Comparison of ENCODE assay signal across 14 mouse cellular contexts in genomic region chrX:98452026-98452425, GRCm38 (mm10).
DNase-seq lines count a peak whose midpoint lies in the region; ATAC-seq lines count a peak whose summit lies in the region.
"Had no signal": no experiment of that assay in that cellular context is flagged by ENCODE, and none has a peak within 500 bp of the region (broad histone marks: within the 10 kb centered on the region; RNA-seq: fewer than 3 reads in every experiment).

No protein-coding gene starts in this region.

- DNase-seq in layer of hippocampus, postnatal 10 days (ENCODE audit: low spot score in 2 of 2): peak; percentile 3 to 10
- no peak for DNase-seq in layer of hippocampus, adult 8-10 months (ENCODE audit: low spot score in 2 of 2)
- peak; percentile 1 for DNase-seq in adrenal gland, postnatal 25 days
- no peak for DNase-seq in frontal cortex, postnatal 36 days (ENCODE audit: low spot score in 2 of 2)
- DNase-seq: kidney, adult 9 months; right cerebral cortex, postnatal 14 days had no signal

- 72% methylated on average over 2 of the region's 2 CpGs for WGBS in forebrain, embryonic 16.5 days
- WGBS in forebrain, embryonic 12.5 days: 76% methylated on average over 2 of the region's 2 CpGs
- 44% methylated on average over 2 of the region's 2 CpGs for WGBS in embryonic facial prominence, embryonic 15.5 days

- H3K4me1 ChIP-seq in forebrain, embryonic 16.5 days (replicated peaks; ENCODE audit: control insufficient read depth, insufficient read depth, low read length): no peaks in the 10 kb centered on the region
- H3K4me1 ChIP-seq in forebrain, embryonic 12.5 days: no peaks in the 10 kb centered on the region
- no peaks in the 10 kb centered on the region for H3K4me1 ChIP-seq in embryonic facial prominence, embryonic 15.5 days
- H3K4me1 ChIP-seq: heart, embryonic 13.5 days; hindbrain, embryonic 10.5 days; midbrain, embryonic 10.5 days had no signal

- no peaks in the 10 kb centered on the region for H3K9me3 ChIP-seq in forebrain, embryonic 16.5 days (ENCODE audit: control insufficient read depth, low read length)
- no peaks in the 10 kb centered on the region for H3K9me3 ChIP-seq in forebrain, embryonic 12.5 days
- H3K9me3 ChIP-seq in embryonic facial prominence, embryonic 15.5 days (replicated peaks): no peaks in the 10 kb centered on the region
- H3K9me3 ChIP-seq: heart, embryonic 13.5 days; hindbrain, embryonic 10.5 days; midbrain, embryonic 10.5 days had no signal

- no peaks in the 10 kb centered on the region for H3K27me3 ChIP-seq in forebrain, embryonic 16.5 days (replicated peaks; ENCODE audit: control insufficient read depth, insufficient read depth, low read length)
- H3K27me3 ChIP-seq in forebrain, embryonic 12.5 days: no peaks in the 10 kb centered on the region
- H3K27me3 ChIP-seq in embryonic facial prominence, embryonic 15.5 days: no peaks in the 10 kb centered on the region
- H3K27me3 ChIP-seq: CH12.LX; heart, embryonic 13.5 days had no signal

- no peak overlapping the region for H3K4me2 ChIP-seq in forebrain, embryonic 16.5 days (ENCODE audit: low read length)
- H3K4me2 ChIP-seq in forebrain, embryonic 12.5 days: no peak overlapping the region
- no peak overlapping the region for H3K4me2 ChIP-seq in embryonic facial prominence, embryonic 15.5 days (replicated peaks)
- H3K4me2 ChIP-seq: heart, embryonic 13.5 days had no signal

- no peak overlapping the region for H3K27ac ChIP-seq in forebrain, embryonic 16.5 days (ENCODE audit: low read length)
- H3K27ac ChIP-seq in forebrain, embryonic 12.5 days: no peak overlapping the region
- no peak overlapping the region for H3K27ac ChIP-seq in embryonic facial prominence, embryonic 15.5 days (replicated peaks)
- H3K27ac ChIP-seq: heart, embryonic 13.5 days; hindbrain, embryonic 10.5 days; liver, embryonic 14.5 days; midbrain, embryonic 10.5 days had no signal

- H3K36me3 ChIP-seq in forebrain, embryonic 16.5 days (ENCODE audit: control insufficient read depth, insufficient read depth): no peaks in the 10 kb centered on the region
- no peaks in the 10 kb centered on the region for H3K36me3 ChIP-seq in forebrain, embryonic 12.5 days (replicated peaks)
- H3K36me3 ChIP-seq in embryonic facial prominence, embryonic 15.5 days: no peaks in the 10 kb centered on the region
- H3K36me3 ChIP-seq: heart, embryonic 13.5 days; hindbrain, embryonic 10.5 days; midbrain, embryonic 10.5 days had no signal

- no peak overlapping the region for H3K9ac ChIP-seq in forebrain, embryonic 16.5 days (replicated peaks; ENCODE audit: low read depth, low read length)
- no peak overlapping the region for H3K9ac ChIP-seq in forebrain, embryonic 12.5 days
- no peak overlapping the region for H3K9ac ChIP-seq in embryonic facial prominence, embryonic 15.5 days
- H3K9ac ChIP-seq: heart, embryonic 13.5 days; liver, embryonic 14.5 days had no signal

- peak; percentile 78 for ATAC-seq in forebrain, embryonic 16.5 days
- no peak for ATAC-seq in forebrain, embryonic 12.5 days (ENCODE audit: low FRiP score)
- ATAC-seq in embryonic facial prominence, embryonic 15.5 days (ENCODE audit: insufficient number of reproducible peaks, low FRiP score, low TSS enrichment, low read depth): peak; percentile 72; the same call in 1 of the 2 replicates

- H3K4me3 ChIP-seq in forebrain, embryonic 16.5 days (replicated peaks; ENCODE audit: low read length): no peak overlapping the region
- no peak overlapping the region for H3K4me3 ChIP-seq in forebrain, embryonic 12.5 days (replicated peaks)
- no peak overlapping the region for H3K4me3 ChIP-seq in embryonic facial prominence, embryonic 15.5 days (replicated peaks)
- H3K4me3 ChIP-seq: heart, embryonic 13.5 days; hindbrain, embryonic 10.5 days; midbrain, embryonic 10.5 days had no signal

Comparison
In these comparisons a context has a peak if more than half of its experiments do, and no peak if none do; other contexts are left out.
1. DNase-seq: peak in layer of hippocampus, postnatal 10 days (2 of 2) and adrenal gland, postnatal 25 days (single experiment); none in layer of hippocampus, adult 8-10 months (0 of 2) and frontal cortex, postnatal 36 days (0 of 2).